Mouse (Mus musculus): ENCODE measurements around the gene 5730522E02Rik. TPM values are rescaled to one million over a fixed set of nuclear protein-coding genes. Genes with fewer than 3 reads are reported as not detected.

Gene 5730522E02Rik
- polyA plus RNA-seq, 1 experiment: 0.25 TPM

- Histone ChIP-seq H3K27me3 (ENCODE audit: control insufficient read depth, insufficient read depth, low read length) (no peaks in the 10 kb centered on the region), H3K4me1 (ENCODE audit: control insufficient read depth, insufficient read depth, low read length) (no peaks in the 10 kb centered on the region), H3K4me3 (ENCODE audit: control insufficient read depth, low read depth, low read length) (no peak overlapping the region), H3K27ac (ENCODE audit: control insufficient read depth, insufficient read depth, low read depth, low read length) (no peak overlapping the region), H3K36me3 (ENCODE audit: control insufficient read depth, insufficient read depth, low read length) (no peaks in the 10 kb centered on the region)
- TF ChIP-seq POLR2A (IDR thresholded peaks at IDR 0.05; ENCODE audit: control insufficient read depth, low read depth, low read length): no peak
- no peak for TF ChIP-seq CTCF (IDR thresholded peaks at IDR 0.05; ENCODE audit: control insufficient read depth, insufficient read depth, insufficient replicate concordance, low read depth, low read length)
Observed at GRCm38 (mm10) chr11:26085380-26086035, 125.1 kb downstream of the 5730522E02Rik start.

GRCm38 (mm10) chr11:26076335-26076734 lies 134.2 kb downstream of the 5730522E02Rik start:
- no peaks in the 10 kb centered on the region for H3K4me1 ChIP-seq (ENCODE audit: control insufficient read depth, insufficient read depth, low read length)
- TF ChIP-seq POLR2A (IDR thresholded peaks at IDR 0.05; ENCODE audit: control insufficient read depth, low read depth, low read length) (no peak), CTCF (IDR thresholded peaks at IDR 0.05; ENCODE audit: control insufficient read depth, insufficient read depth, insufficient replicate concordance, low read depth, low read length) (no peak)
- no peaks in the 10 kb centered on the region for H3K27me3 ChIP-seq (ENCODE audit: control insufficient read depth, insufficient read depth, low read length)
- H3K4me3 ChIP-seq (ENCODE audit: control insufficient read depth, low read depth, low read length): no peak overlapping the region
- H3K36me3 ChIP-seq (ENCODE audit: control insufficient read depth, insufficient read depth, low read length): no peaks in the 10 kb centered on the region
- H3K27ac ChIP-seq (ENCODE audit: control insufficient read depth, insufficient read depth, low read depth, low read length): no peak overlapping the region

GRCm38 (mm10) chr11:26075536-26075935 lies 135.0 kb downstream of the 5730522E02Rik start:
- Histone ChIP-seq H3K4me1 (ENCODE audit: control insufficient read depth, insufficient read depth, low read length) (no peaks in the 10 kb centered on the region), H3K36me3 (ENCODE audit: control insufficient read depth, insufficient read depth, low read length) (no peaks in the 10 kb centered on the region), H3K27me3 (ENCODE audit: control insufficient read depth, insufficient read depth, low read length) (no peaks in the 10 kb centered on the region), H3K27ac (ENCODE audit: control insufficient read depth, insufficient read depth, low read depth, low read length) (no peak overlapping the region), H3K4me3 (ENCODE audit: control insufficient read depth, low read depth, low read length) (no peak overlapping the region)
- TF ChIP-seq POLR2A (IDR thresholded peaks at IDR 0.05; ENCODE audit: control insufficient read depth, low read depth, low read length): no peak
- TF ChIP-seq CTCF (IDR thresholded peaks at IDR 0.05; ENCODE audit: control insufficient read depth, insufficient read depth, insufficient replicate concordance, low read depth, low read length): no peak

- no peaks in the 10 kb centered on the region for H3K27me3 ChIP-seq (ENCODE audit: control insufficient read depth, insufficient read depth, low read length)
- H3K36me3 ChIP-seq (ENCODE audit: control insufficient read depth, insufficient read depth, low read length): no peaks in the 10 kb centered on the region
- no peak overlapping the region for H3K4me3 ChIP-seq (ENCODE audit: control insufficient read depth, low read depth, low read length)
- TF ChIP-seq CTCF (IDR thresholded peaks at IDR 0.05; ENCODE audit: control insufficient read depth, insufficient read depth, insufficient replicate concordance, low read depth, low read length) (peak; percentile 40; the same call in 1 of the 2 replicates), POLR2A (IDR thresholded peaks at IDR 0.05; ENCODE audit: control insufficient read depth, low read depth, low read length) (no peak)
- no peak overlapping the region for H3K27ac ChIP-seq (ENCODE audit: control insufficient read depth, insufficient read depth, low read depth, low read length)
- no peaks in the 10 kb centered on the region for H3K4me1 ChIP-seq (ENCODE audit: control insufficient read depth, insufficient read depth, low read length)
Observed at GRCm38 (mm10) chr11:26073638-26074294, 136.8 kb downstream of the 5730522E02Rik start.

- Histone ChIP-seq H3K27me3 (ENCODE audit: control insufficient read depth, insufficient read depth, low read length) (no peaks in the 10 kb centered on the region), H3K4me3 (ENCODE audit: control insufficient read depth, low read depth, low read length) (no peak overlapping the region), H3K36me3 (ENCODE audit: control insufficient read depth, insufficient read depth, low read length) (no peaks in the 10 kb centered on the region), H3K27ac (ENCODE audit: control insufficient read depth, insufficient read depth, low read depth, low read length) (no peak overlapping the region), H3K4me1 (ENCODE audit: control insufficient read depth, insufficient read depth, low read length) (no peaks in the 10 kb centered on the region)
- TF ChIP-seq CTCF (IDR thresholded peaks at IDR 0.05; ENCODE audit: control insufficient read depth, insufficient read depth, insufficient replicate concordance, low read depth, low read length) (no peak), POLR2A (IDR thresholded peaks at IDR 0.05; ENCODE audit: control insufficient read depth, low read depth, low read length) (no peak)
Observed at GRCm38 (mm10) chr11:26072101-26072500, 138.5 kb downstream of the 5730522E02Rik start.

GRCm38 (mm10) chr11:26063252-26063651 lies 147.3 kb downstream of the 5730522E02Rik start:
- H3K27me3 ChIP-seq (ENCODE audit: control insufficient read depth, insufficient read depth, low read length): no peaks in the 10 kb centered on the region
- TF ChIP-seq CTCF (IDR thresholded peaks at IDR 0.05; ENCODE audit: control insufficient read depth, insufficient read depth, insufficient replicate concordance, low read depth, low read length): no peak
- TF ChIP-seq POLR2A (IDR thresholded peaks at IDR 0.05; ENCODE audit: control insufficient read depth, low read depth, low read length): no peak
- no peaks in the 10 kb centered on the region for H3K36me3 ChIP-seq (ENCODE audit: control insufficient read depth, insufficient read depth, low read length)
- no peaks in the 10 kb centered on the region for H3K4me1 ChIP-seq (ENCODE audit: control insufficient read depth, insufficient read depth, low read length)
- no peak overlapping the region for H3K4me3 ChIP-seq (ENCODE audit: control insufficient read depth, low read depth, low read length)
- no peak overlapping the region for H3K27ac ChIP-seq (ENCODE audit: control insufficient read depth, insufficient read depth, low read depth, low read length)

GRCm38 (mm10) chr11:26061471-26062137 lies 149.0 kb downstream of the 5730522E02Rik start:
- H3K27ac ChIP-seq (ENCODE audit: control insufficient read depth, insufficient read depth, low read depth, low read length): no peak overlapping the region
- TF ChIP-seq POLR2A (IDR thresholded peaks at IDR 0.05; ENCODE audit: control insufficient read depth, low read depth, low read length): no peak
- TF ChIP-seq CTCF (IDR thresholded peaks at IDR 0.05; ENCODE audit: control insufficient read depth, insufficient read depth, insufficient replicate concordance, low read depth, low read length): no peak

More at GRCm38 (mm10) chr11:26061471-26062137, 149.0 kb downstream of the 5730522E02Rik start:
- no peaks in the 10 kb centered on the region for H3K4me1 ChIP-seq (ENCODE audit: control insufficient read depth, insufficient read depth, low read length)
- no peak overlapping the region for H3K4me3 ChIP-seq (ENCODE audit: control insufficient read depth, low read depth, low read length)
- H3K27me3 ChIP-seq (ENCODE audit: control insufficient read depth, insufficient read depth, low read length): no peaks in the 10 kb centered on the region
- H3K36me3 ChIP-seq (ENCODE audit: control insufficient read depth, insufficient read depth, low read length): no peaks in the 10 kb centered on the region
